Mouse (Mus musculus) erythroblast, embryonic 14.5 days (primary cell): ENCODE measurements around the gene Usp28. TPM values are rescaled to one million over a fixed set of nuclear protein-coding genes. Genes with fewer than 3 reads are reported as not detected.

Experiments
- H3K27me3 ChIP-seq: 2 replicates; pipeline ENCODE4 v1.6.1; 2012; ENCODE audit warnings: inconsistent platforms; ENCODE audit not compliant: control insufficient read depth
- H3K36me3 ChIP-seq: 2 replicates; pipeline ENCODE4 v1.6.1; 2012; ENCODE audit warnings: mild to moderate bottlenecking, inconsistent platforms; ENCODE audit not compliant: control insufficient read depth
- H3K4me1 ChIP-seq: 2 replicates; pipeline ENCODE4 v1.6.1; 2012; ENCODE audit warnings: inconsistent platforms; ENCODE audit not compliant: control insufficient read depth
- H3K4me3 ChIP-seq: replicated peaks from 2 replicates; pipeline ENCODE3; 2012; ENCODE audit warnings: moderate library complexity, mild to moderate bottlenecking, inconsistent platforms
- H3K9me3 ChIP-seq: 2 replicates; pipeline ENCODE4 v1.6.1; 2012; ENCODE audit warnings: low read length, inconsistent platforms, mixed read lengths; ENCODE audit not compliant: control insufficient read depth
- GATA1 ChIP-seq: IDR thresholded peaks from 2 replicates; pipeline ENCODE4 v1.6.1; 2012; ENCODE audit warnings: low read length, inconsistent platforms, mixed read lengths
- TAL1 ChIP-seq: IDR thresholded peaks from 3 replicates; pipeline ENCODE4 v1.6.1; 2012; ENCODE audit warnings: low read length, inconsistent platforms, mixed read lengths
- polyA plus RNA-seq: library from polyadenylated mRNA; stranded (reverse); fragments of >175 nt; gene quantifications from 2 replicates; pipeline ENCODE4 v1.2.3, GENCODE M21; 2012

Usp28 gene
- polyA plus RNA-seq, 1 experiment, result 0.10 TPM

- H3K27me3 ChIP-seq, result no peaks in the 10 kb centered on the region
- H3K4me3 ChIP-seq, result peak within 1 kb of the TSS; percentile 93
- no peaks in the 10 kb centered on the region for H3K9me3 ChIP-seq
- H3K36me3 ChIP-seq, result peaks cover 34% of the 10 kb centered on the region
- TF ChIP-seq TAL1 (no peak), GATA1 (no peak)
- H3K4me1 ChIP-seq, result peaks cover 24% of the 10 kb centered on the region
These were observed 70.4 kb downstream of the Usp28 start, which contains the start of gene Zw10 for GRCm38 (mm10) chr9:49055333-49056205. Zw10 (plus strand) TSS chr9:49055613.

GRCm38 (mm10) chr9:49076847-49077246 is 91.7 kb downstream of the Usp28 start:
- Histone ChIP-seq H3K27me3 (no peaks in the 10 kb centered on the region), H3K4me1 (no peaks in the 10 kb centered on the region), H3K4me3 (no peak overlapping the region), H3K9me3 (no peaks in the 10 kb centered on the region), H3K36me3 (peaks cover 95% of the 10 kb centered on the region)
- TF ChIP-seq TAL1, result no peak
- no peak for TF ChIP-seq GATA1

- TF ChIP-seq TAL1 (no peak), GATA1 (no peak)
- Histone ChIP-seq H3K27me3 (no peaks in the 10 kb centered on the region), H3K9me3 (no peaks in the 10 kb centered on the region), H3K4me3 (no peak within 1 kb of the TSS), H3K36me3 (peaks cover 65% of the 10 kb centered on the region), H3K4me1 (no peaks in the 10 kb centered on the region)
These were observed 95.9 kb downstream of the Usp28 start, which contains the start of gene Tmprss5 for GRCm38 (mm10) chr9:49081107-49081506. Tmprss5 (plus strand) TSS chr9:49081260.

- no peaks in the 10 kb centered on the region for H3K27me3 ChIP-seq
- H3K9me3 ChIP-seq, result no peaks in the 10 kb centered on the region
- H3K36me3 ChIP-seq, result peaks cover 61% of the 10 kb centered on the region
- TF ChIP-seq TAL1 (no peak), GATA1 (no peak)
- no peak overlapping the region for H3K4me3 ChIP-seq
- H3K4me1 ChIP-seq, result no peaks in the 10 kb centered on the region
These were observed 96.4 kb downstream of the Usp28 start for GRCm38 (mm10) chr9:49081561-49081960.

- Histone ChIP-seq H3K27me3 (no peaks in the 10 kb centered on the region), H3K4me3 (no peak overlapping the region), H3K4me1 (no peaks in the 10 kb centered on the region), H3K36me3 (peaks cover 10% of the 10 kb centered on the region), H3K9me3 (no peaks in the 10 kb centered on the region)
- no peak for TF ChIP-seq GATA1
- TF ChIP-seq TAL1, result no peak
These were observed 102.1 kb downstream of the Usp28 start for GRCm38 (mm10) chr9:49087317-49087716.

Other genes with a start within 250 kb of the Usp28 start
- gene Zbtb16, start 149.2 kb upstream of the Usp28 start, polyA plus RNA-seq, result 0.02 TPM in 2 replicates
- 0.03 TPM in 1 of 2 replicates, not detected in the other for gene Htr3a, start 74.3 kb upstream of the Usp28 start, polyA plus RNA-seq
- gene Htr3b, start 20.4 kb upstream of the Usp28 start, polyA plus RNA-seq, result not detected in 2 replicates
- gene Zw10, start 70.2 kb downstream of the Usp28 start, polyA plus RNA-seq, result 0.33 and 0.57 TPM in 2 replicates
- 0.03 TPM in 1 of 2 replicates, not detected in the other for gene Tmprss5, start 95.9 kb downstream of the Usp28 start, polyA plus RNA-seq